Mouse (Mus musculus): ENCODE measurements around the gene Pmm1. TPM values are rescaled to one million over a fixed set of nuclear protein-coding genes. Genes with fewer than 3 reads are reported as not detected.

Gene Pmm1
- polyA plus RNA-seq, 1 experiment from 2014 or later = 24.7 TPM

GRCm38 (mm10) chr15:81926446-81926822, 34.3 kb downstream of the Pmm1 start:
- Histone ChIP-seq H3K27ac (no peak overlapping the region), H3K4me1 (replicated peaks) (peaks cover 49% of the 10 kb centered on the region), H3K27me3 (0 out of 2 replicates have a peak, but pooled peaks cover 2% of the 10 kb centered on the region), H3K9me3 (replicated peaks) (no peaks in the 10 kb centered on the region), H3K4me2 (peak overlapping the region; percentile 100), H3K36me3 (peaks cover 23% of the 10 kb centered on the region), H3K9ac (no peak overlapping the region), H3K4me3 (replicated peaks) (peak overlapping the region; percentile 15; the same call in 1 of the 2 replicates)
- no peak for DNase-seq
- WGBS (ENCODE audit: insufficient replicate concordance) = 33% methylated on average over 9 of the region's 9 CpGs
- no peak for ATAC-seq (ENCODE audit: low read depth)

DNA sequence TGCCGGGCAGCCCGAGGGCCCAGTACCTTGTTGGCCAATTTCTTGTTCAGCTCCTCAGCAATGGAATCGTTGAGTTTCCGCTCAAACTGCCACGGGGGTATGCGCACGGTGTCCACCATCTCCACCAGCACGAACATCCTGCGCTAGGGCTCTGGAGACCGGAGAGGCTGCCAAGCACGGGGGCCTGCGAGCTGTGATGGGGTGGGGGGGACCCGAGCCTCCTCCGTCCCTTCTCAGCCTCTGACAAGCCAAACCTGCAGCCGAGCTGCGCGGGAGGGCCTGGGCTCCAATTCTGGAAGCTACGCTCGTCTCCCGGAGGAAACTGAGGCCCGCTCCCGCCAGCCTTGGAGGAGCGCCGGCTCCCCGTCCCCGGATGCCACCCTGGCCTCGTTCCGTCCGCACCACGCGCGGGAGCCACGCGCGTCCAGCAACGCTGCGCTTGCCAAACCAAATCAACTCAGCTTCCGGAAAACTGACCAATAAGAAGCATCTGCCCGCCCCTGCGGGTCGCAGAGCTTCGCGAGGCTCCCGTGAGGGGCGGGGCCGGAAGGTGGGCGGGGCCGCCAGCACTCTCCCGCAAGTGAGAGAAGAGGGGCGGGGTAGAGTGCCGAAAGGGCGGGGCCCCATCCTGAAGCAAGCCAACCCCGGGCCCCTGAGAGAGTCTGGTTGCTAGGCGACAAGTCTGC, 34.8 kb downstream of the Pmm1 start, which contains the start of gene Polr3h:
Gene Polr3h, minus strand, starts transcription at position 481 of the 686 bp plus-strand sequence.
- H3K27me3 ChIP-seq = 0 out of 2 replicates have a peak, but pooled peaks cover 2% of the 10 kb centered on the region
- H3K4me3 ChIP-seq (replicated peaks) = peak within 1 kb of the TSS; percentile 81
- H3K9me3 ChIP-seq (replicated peaks) = no peaks in the 10 kb centered on the region
- ATAC-seq (ENCODE audit: low read depth) = peak; percentile 90
- H3K9ac ChIP-seq = peak within 1 kb of the TSS; percentile 86
- H3K27ac ChIP-seq = peak within 1 kb of the TSS; percentile 79
- peaks cover 26% of the 10 kb centered on the region for H3K36me3 ChIP-seq
- peaks cover 53% of the 10 kb centered on the region for H3K4me1 ChIP-seq (replicated peaks)
- peak; percentile 96 for DNase-seq
- peak within 1 kb of the TSS; percentile 100 for H3K4me2 ChIP-seq
- WGBS (ENCODE audit: insufficient replicate concordance) = 1% methylated on average over 54 of the region's 54 CpGs

DNA sequence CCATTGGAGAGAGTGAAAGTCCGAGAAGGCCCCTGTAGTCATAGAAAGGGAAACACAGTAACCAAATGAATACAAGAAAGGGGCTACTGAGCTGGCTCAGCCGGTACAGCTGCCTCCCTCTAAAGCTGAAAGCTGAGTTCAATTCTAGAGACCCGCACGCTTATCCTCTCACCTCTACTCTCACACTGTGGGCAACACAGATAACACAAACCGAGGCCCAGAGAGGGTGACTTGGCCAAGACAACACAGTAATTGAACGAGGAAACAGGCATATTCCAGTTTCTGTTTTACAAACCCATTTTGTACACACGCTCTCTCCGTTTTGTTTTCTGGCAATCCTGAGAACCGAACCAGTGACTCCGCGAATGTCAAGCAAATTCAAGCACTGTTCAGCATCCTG, 35.8 kb downstream of the Pmm1 start:
- peaks cover 54% of the 10 kb centered on the region for H3K4me1 ChIP-seq (replicated peaks)
- 0 out of 2 replicates have a peak, but pooled peaks cover 2% of the 10 kb centered on the region for H3K27me3 ChIP-seq
- peaks cover 34% of the 10 kb centered on the region for H3K36me3 ChIP-seq
- H3K9me3 ChIP-seq (replicated peaks) = no peaks in the 10 kb centered on the region
- 33% methylated on average over 11 of the region's 11 CpGs for WGBS (ENCODE audit: insufficient replicate concordance)
- peak overlapping the region; percentile 86 for H3K9ac ChIP-seq
- peak overlapping the region; percentile 100 for H3K4me2 ChIP-seq
- H3K4me3 ChIP-seq (replicated peaks) = peak overlapping the region; percentile 81
- ATAC-seq (ENCODE audit: low read depth) (peak; percentile 61), DNase-seq (peak; percentile 54)
- H3K27ac ChIP-seq = peak overlapping the region; percentile 79

DNA sequence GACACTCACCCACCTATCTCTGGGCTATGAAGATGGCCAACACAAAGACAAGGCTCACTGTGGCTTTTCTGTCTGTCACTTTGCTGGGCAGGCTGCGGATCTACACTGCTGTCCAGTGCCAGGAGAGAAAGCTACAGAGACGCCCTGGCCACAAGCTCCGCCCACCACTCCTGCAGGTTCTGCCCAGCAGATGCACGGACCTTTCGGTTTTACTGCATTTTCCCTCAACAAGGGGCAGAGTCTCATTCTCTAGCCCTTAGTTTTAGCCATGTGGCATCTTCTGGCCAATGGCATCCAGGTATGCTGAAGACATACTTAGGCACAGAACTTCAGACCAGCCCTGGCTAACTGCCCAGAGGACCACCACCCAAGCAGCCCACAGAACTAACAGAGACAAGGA, 39.5 kb downstream of the Pmm1 start:
- peaks cover 36% of the 10 kb centered on the region for H3K4me1 ChIP-seq (replicated peaks)
- H3K27ac ChIP-seq = no peak overlapping the region
- H3K9me3 ChIP-seq (replicated peaks) = no peaks in the 10 kb centered on the region
- no peak overlapping the region for H3K4me2 ChIP-seq
- no peak overlapping the region for H3K4me3 ChIP-seq (replicated peaks)
- no peaks in the 10 kb centered on the region for H3K27me3 ChIP-seq
- no peak overlapping the region for H3K9ac ChIP-seq
- 69% methylated on average over 5 of the region's 5 CpGs for WGBS (ENCODE audit: insufficient replicate concordance)
- ATAC-seq (ENCODE audit: low read depth) = no peak
- H3K36me3 ChIP-seq = peaks cover 68% of the 10 kb centered on the region
- DNase-seq = no peak

GRCm38 (mm10) chr15:81920546-81921217, 40.0 kb downstream of the Pmm1 start:
- ATAC-seq (ENCODE audit: low read depth) = no peak
- WGBS (ENCODE audit: insufficient replicate concordance) = 84% methylated on average over 10 of the region's 10 CpGs

DNA sequence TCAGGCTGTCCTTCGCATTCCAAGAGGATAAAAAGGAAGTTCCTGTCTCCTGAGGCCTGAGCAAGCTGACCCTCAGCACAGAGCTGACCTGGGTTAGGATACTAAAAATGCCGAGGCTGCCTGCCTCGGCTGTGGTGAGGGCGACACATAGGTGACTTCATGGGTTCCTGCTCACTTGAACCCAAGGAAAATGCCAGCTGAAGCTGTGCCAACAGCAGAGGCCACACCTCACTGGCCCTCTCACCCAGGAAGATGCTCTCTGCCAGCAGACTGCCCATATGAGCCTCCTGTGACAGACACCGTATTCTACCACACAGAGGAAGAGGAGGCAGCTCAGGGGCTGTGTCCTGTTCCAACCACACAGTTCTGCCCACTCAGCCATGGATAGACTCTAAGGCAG, 41.7 kb downstream of the Pmm1 start:
- H3K27ac ChIP-seq = no peak overlapping the region
- DNase-seq (no peak), ATAC-seq (ENCODE audit: low read depth) (no peak)
- 85% methylated on average over 5 of the region's 5 CpGs for WGBS (ENCODE audit: insufficient replicate concordance)
- H3K9ac ChIP-seq = no peak overlapping the region
- no peaks in the 10 kb centered on the region for H3K27me3 ChIP-seq
- no peak overlapping the region for H3K4me2 ChIP-seq
- peaks cover 90% of the 10 kb centered on the region for H3K36me3 ChIP-seq
- no peaks in the 10 kb centered on the region for H3K9me3 ChIP-seq (replicated peaks)
- H3K4me3 ChIP-seq (replicated peaks) = no peak overlapping the region
- H3K4me1 ChIP-seq (replicated peaks) = peaks cover 34% of the 10 kb centered on the region

More at GRCm38 (mm10) chr15:81920546-81921217, 40.0 kb downstream of the Pmm1 start:
- DNase-seq = no peak
- H3K4me2 ChIP-seq = no peak overlapping the region
- no peak overlapping the region for H3K9ac ChIP-seq
- no peaks in the 10 kb centered on the region for H3K27me3 ChIP-seq
- H3K27ac ChIP-seq = no peak overlapping the region
- H3K4me3 ChIP-seq (replicated peaks) = no peak overlapping the region
- peaks cover 34% of the 10 kb centered on the region for H3K4me1 ChIP-seq (replicated peaks)
- H3K9me3 ChIP-seq (replicated peaks) = no peaks in the 10 kb centered on the region
- H3K36me3 ChIP-seq = peaks cover 74% of the 10 kb centered on the region

DNA sequence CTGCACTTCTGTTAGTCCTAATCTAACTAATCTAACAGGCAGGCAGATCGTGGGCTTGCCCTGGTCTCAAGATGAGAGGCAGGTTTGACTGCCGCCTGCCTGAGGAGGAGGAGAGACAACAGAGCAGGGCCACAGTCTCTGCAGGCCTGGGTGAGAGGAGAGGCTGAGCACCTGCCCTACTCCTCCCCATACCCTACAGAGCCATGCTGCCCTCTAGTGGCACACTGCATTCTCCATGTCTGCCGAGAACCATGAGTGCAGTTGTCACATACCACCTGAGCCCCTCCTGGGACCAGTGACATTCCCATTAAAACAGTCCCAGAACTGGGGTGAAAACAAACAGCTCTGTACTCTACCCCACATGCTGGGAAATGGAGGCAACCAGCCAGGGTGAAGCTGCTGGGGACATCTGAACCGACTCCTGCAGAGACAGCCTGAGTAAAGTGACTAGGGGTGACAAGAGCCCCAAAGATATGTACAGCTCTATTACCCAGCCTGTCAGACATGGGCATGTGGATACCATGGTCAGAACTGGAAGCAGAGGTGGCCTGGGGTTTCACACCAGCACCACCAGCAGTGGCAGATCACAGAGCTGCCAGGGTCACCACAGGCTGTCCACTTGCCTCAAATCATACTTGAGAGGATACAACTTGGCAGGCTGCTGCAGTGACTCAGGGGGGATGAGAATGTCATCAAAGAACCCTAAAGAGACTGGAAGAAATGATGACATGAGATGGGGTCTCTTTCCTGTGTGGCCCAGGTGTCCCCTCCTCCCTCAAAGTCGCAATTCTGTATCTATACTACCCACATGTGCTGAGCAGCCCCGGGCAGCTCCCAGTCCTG, 42.9 kb downstream of the Pmm1 start:
- Histone ChIP-seq H3K27me3 (no peaks in the 10 kb centered on the region), H3K4me2 (no peak overlapping the region), H3K4me3 (replicated peaks) (no peak overlapping the region), H3K36me3 (peaks cover 91% of the 10 kb centered on the region), H3K9ac (no peak overlapping the region), H3K27ac (0 out of 2 replicates have a peak overlapping the region, but pooled peaks have one; percentile 25), H3K4me1 (replicated peaks) (peaks cover 30% of the 10 kb centered on the region), H3K9me3 (replicated peaks) (no peaks in the 10 kb centered on the region)
- DNase-seq = peak; percentile 62
- ATAC-seq (ENCODE audit: low read depth) = peak; percentile 53
- 59% methylated on average over 6 of the region's 6 CpGs for WGBS (ENCODE audit: insufficient replicate concordance)

DNA sequence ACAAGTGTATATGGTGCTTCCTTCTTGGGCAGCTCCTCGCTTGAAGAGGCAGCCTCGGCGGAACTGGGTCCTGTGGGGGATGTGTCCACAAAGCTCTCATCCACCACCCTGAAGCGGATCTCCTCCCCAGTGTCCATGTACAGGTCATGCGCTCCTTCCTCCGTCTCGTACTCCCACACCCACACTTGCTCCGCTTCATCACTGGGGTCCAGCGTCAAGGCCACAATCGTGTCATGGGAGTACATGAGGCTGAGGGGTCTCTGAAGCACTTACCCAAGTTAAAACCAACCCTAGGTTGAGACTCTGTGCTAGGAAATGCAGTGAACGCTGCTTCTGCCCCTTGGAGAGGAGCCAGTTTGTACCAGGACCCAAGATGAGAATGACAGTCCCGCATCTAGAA, 43.5 kb downstream of the Pmm1 start:
- no peaks in the 10 kb centered on the region for H3K27me3 ChIP-seq
- H3K36me3 ChIP-seq = peaks cover 93% of the 10 kb centered on the region
- no peak overlapping the region for H3K9ac ChIP-seq
- H3K27ac ChIP-seq = peak overlapping the region; percentile 25; the same call in 1 of the 2 replicates
- no peak for DNase-seq
- H3K9me3 ChIP-seq (replicated peaks) = no peaks in the 10 kb centered on the region
- H3K4me1 ChIP-seq (replicated peaks) = peaks cover 35% of the 10 kb centered on the region
- no peak for ATAC-seq (ENCODE audit: low read depth)
- WGBS (ENCODE audit: insufficient replicate concordance) = 89% methylated on average over 12 of the region's 12 CpGs
- no peak overlapping the region for H3K4me2 ChIP-seq
- H3K4me3 ChIP-seq (replicated peaks) = no peak overlapping the region

- no peak for ATAC-seq (ENCODE audit: low read depth)
- Histone ChIP-seq H3K27me3 (no peaks in the 10 kb centered on the region), H3K27ac (peak overlapping the region; percentile 63; the same call in 1 of the 2 replicates), H3K4me2 (no peak overlapping the region), H3K9ac (0 out of 2 replicates have a peak overlapping the region, but pooled peaks have one; percentile 5), H3K9me3 (replicated peaks) (no peaks in the 10 kb centered on the region), H3K4me1 (replicated peaks) (peaks cover 30% of the 10 kb centered on the region), H3K4me3 (replicated peaks) (no peak overlapping the region), H3K36me3 (peaks cover 95% of the 10 kb centered on the region)
- no peak for DNase-seq
- WGBS (ENCODE audit: insufficient replicate concordance) = 77% methylated on average over 5 of the region's 5 CpGs
Observed at GRCm38 (mm10) chr15:81915663-81916062, 45.1 kb downstream of the Pmm1 start.

GRCm38 (mm10) chr15:81914668-81915067, 46.1 kb downstream of the Pmm1 start:
- Histone ChIP-seq H3K9ac (no peak overlapping the region), H3K27me3 (no peaks in the 10 kb centered on the region), H3K27ac (peak overlapping the region; percentile 63), H3K4me3 (replicated peaks) (no peak overlapping the region), H3K9me3 (replicated peaks) (no peaks in the 10 kb centered on the region), H3K36me3 (peaks cover 98% of the 10 kb centered on the region), H3K4me2 (no peak overlapping the region), H3K4me1 (replicated peaks) (peaks cover 30% of the 10 kb centered on the region)
- DNase-seq (peak; percentile 32), ATAC-seq (ENCODE audit: low read depth) (peak; percentile 53)
- WGBS (ENCODE audit: insufficient replicate concordance) = 46% methylated on average over 5 of the region's 5 CpGs

GRCm38 (mm10) chr15:81912498-81912897, 48.2 kb downstream of the Pmm1 start:
- H3K4me1 ChIP-seq (replicated peaks) = peaks cover 30% of the 10 kb centered on the region
- no peak overlapping the region for H3K27ac ChIP-seq
- no peak for ATAC-seq (ENCODE audit: low read depth)
- H3K9ac ChIP-seq = no peak overlapping the region
- 79% methylated on average over 2 of the region's 2 CpGs for WGBS (ENCODE audit: insufficient replicate concordance)
- H3K27me3 ChIP-seq = no peaks in the 10 kb centered on the region
- no peak overlapping the region for H3K4me2 ChIP-seq
- H3K9me3 ChIP-seq (replicated peaks) = no peaks in the 10 kb centered on the region
- no peak for DNase-seq
- H3K4me3 ChIP-seq (replicated peaks) = no peak overlapping the region
- H3K36me3 ChIP-seq = peaks cover 94% of the 10 kb centered on the region

Measured in liver, embryonic 13.5 days (tissue).